Mouse (Mus musculus) liver, embryonic 11.5 days (tissue): ENCODE measurements around the gene Rora. TPM values are rescaled to one million over a fixed set of nuclear protein-coding genes. Genes with fewer than 3 reads are reported as not detected.

ENCODE experiments used
- ATAC-seq: fragments of 200-750 bp; cut with Nextera tagmentation; replicated peaks from 2 replicates; pipeline ENCODE4 v1.8.0; 2017; ENCODE audit warnings: moderate number of reproducible peaks, mild to moderate bottlenecking, moderate TSS enrichment, moderate library complexity; ENCODE audit not compliant: low FRiP score
- DNase-seq: peaks from one replicate; pipeline ENCODE4 v3.0.0-alpha.2; 2017; ENCODE audit warnings: low spot score
- H3K27ac ChIP-seq: fragments of 300-500 bp; sonication (generic); 2 replicates; pipeline ENCODE4 v1.5.1; 2014; ENCODE audit warnings: mild to moderate bottlenecking, low read depth, low read length, control low read depth
- H3K27me3 ChIP-seq: fragments of 300-500 bp; sonication (generic); replicated peaks from 2 replicates; pipeline ENCODE4 v1.6.1; 2014; ENCODE audit warnings: low read length, mixed read lengths; ENCODE audit not compliant: control insufficient read depth, insufficient read depth
- H3K36me3 ChIP-seq: fragments of 300-500 bp; sonication (generic); 2 replicates; pipeline ENCODE4 v1.6.1; 2014; ENCODE audit warnings: mild to moderate bottlenecking, low read length, moderate library complexity, mixed read lengths; ENCODE audit not compliant: control insufficient read depth, insufficient read depth
- H3K4me1 ChIP-seq: fragments of 300-500 bp; sonication (generic); replicated peaks from 2 replicates; pipeline ENCODE4 v1.6.1; 2014; ENCODE audit warnings: low read length, mixed read lengths; ENCODE audit not compliant: control insufficient read depth, insufficient read depth
- H3K4me2 ChIP-seq: fragments of 300-500 bp; sonication (generic); 2 replicates; pipeline ENCODE4 v1.6.1; 2014; ENCODE audit warnings: mild to moderate bottlenecking, control low read depth, moderate library complexity
- H3K4me3 ChIP-seq: fragments of 300-500 bp; sonication (generic); 2 replicates; pipeline ENCODE4 v1.5.1; 2014; ENCODE audit warnings: low read depth, low read length, control low read depth
- H3K9ac ChIP-seq: fragments of 300-500 bp; sonication (generic); 2 replicates; pipeline ENCODE4 v1.6.1; 2014; ENCODE audit warnings: low read depth, low read length, control low read depth
- H3K9me3 ChIP-seq: fragments of 300-500 bp; sonication (generic); 2 replicates; pipeline ENCODE4 v1.6.1; 2016; ENCODE audit warnings: low read length, inconsistent platforms, mixed read lengths; ENCODE audit not compliant: control insufficient read depth
- WGBS: fragments of 180-500 bp; shearing (Covaris S2); extraction: QIAGEN DNeasy Blood & Tissue Kit; methylation state at CpG from one replicate; pipeline ENCODE4 v1.1.7; 2014; 5-methylcytosine and 5-hydroxymethylcytosine counted together
- polyA plus RNA-seq: library from polyadenylated mRNA; unstranded; fragments of >200 nt; fragmentation: Nextera tagmentation; extraction: Ambion mirVana; gene quantifications from 2 replicates; pipeline ENCODE4 v1.2.1, GENCODE M21; 2014

Rora gene
- polyA plus RNA-seq, 1 experiment from 2014 or later: 4.3 TPM

DNA sequence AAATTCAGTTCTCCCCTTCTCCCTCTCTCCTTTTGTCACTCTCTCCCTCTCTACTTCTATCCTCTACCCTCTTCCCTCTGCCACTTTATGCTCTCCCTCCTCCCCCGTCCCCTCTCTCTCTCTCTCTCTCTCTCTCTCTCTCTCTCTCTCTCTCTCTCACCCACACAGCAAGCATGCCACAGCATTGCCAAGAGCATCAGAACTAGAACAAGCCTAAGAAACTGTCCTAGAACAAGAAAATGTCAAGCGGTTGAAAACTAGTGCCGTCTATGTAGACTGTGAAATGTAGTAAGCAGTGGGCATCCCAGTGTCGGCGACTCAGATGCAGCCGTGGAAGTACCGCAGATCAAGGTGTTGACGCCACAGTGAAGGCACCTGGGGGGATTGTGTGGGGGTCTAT lies 596.7 kb downstream of the Rora start:
- no peak overlapping the region for H3K9ac ChIP-seq
- no peaks in the 10 kb centered on the region for H3K9me3 ChIP-seq
- no peaks in the 10 kb centered on the region for H3K27me3 ChIP-seq
- H3K4me1 ChIP-seq: no peaks in the 10 kb centered on the region
- no peaks in the 10 kb centered on the region for H3K36me3 ChIP-seq
- no peak for ATAC-seq
- no peak overlapping the region for H3K4me2 ChIP-seq
- no peak overlapping the region for H3K4me3 ChIP-seq
- 90% methylated on average over 8 of the region's 8 CpGs for WGBS
- H3K27ac ChIP-seq: no peak overlapping the region
- DNase-seq: no peak

DNA sequence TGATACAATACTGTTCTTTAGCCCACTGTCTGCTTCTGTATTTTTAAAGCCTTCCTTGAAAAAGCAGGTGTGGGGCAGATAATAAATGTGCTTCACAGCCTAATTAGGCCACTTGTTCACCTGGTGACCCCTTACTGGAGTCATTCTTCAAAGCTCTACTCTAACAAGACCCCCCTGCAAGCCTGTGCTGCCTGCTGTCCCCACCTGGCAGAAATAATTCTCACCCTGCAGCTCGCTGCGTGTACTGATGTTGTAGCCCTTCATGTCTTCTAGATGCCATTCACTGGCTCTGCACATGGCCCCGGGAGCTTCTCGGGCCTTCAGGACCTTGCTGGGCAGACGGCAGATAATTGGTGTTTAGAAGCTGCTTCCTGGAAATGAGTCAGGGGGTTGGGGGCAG lies 604.9 kb downstream of the Rora start:
- no peak overlapping the region for H3K27ac ChIP-seq
- H3K4me3 ChIP-seq: no peak overlapping the region
- H3K36me3 ChIP-seq: no peaks in the 10 kb centered on the region
- H3K4me1 ChIP-seq: 0 out of 2 replicates have a peak, but pooled peaks cover 4% of the 10 kb centered on the region
- 57% methylated on average over 5 of the region's 5 CpGs for WGBS
- ATAC-seq (no peak), DNase-seq (no peak)
- H3K4me2 ChIP-seq: no peak overlapping the region
- H3K27me3 ChIP-seq: no peaks in the 10 kb centered on the region
- H3K9me3 ChIP-seq: no peaks in the 10 kb centered on the region
- H3K9ac ChIP-seq: no peak overlapping the region

DNA sequence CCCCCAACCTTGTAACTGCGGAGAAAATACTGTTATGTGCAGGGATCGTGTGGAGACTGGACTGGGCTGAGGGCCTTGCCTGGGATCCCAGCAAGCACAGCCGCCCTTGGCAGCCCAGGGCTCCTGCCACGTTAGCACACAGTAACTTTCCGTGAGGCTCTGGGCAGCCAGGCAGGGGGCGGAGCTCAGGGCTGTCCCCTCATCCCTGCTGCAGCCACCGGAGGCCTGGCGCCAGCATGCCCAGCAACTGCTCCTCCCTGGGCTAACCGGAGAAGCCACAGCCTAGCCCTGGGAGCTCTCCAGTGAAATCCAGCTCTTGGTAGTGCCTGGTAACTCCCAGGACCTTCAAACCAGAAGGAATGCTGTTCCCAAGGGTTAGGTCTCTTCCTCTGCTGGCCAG lies 605.8 kb downstream of the Rora start:
- no peaks in the 10 kb centered on the region for H3K27me3 ChIP-seq
- no peak overlapping the region for H3K4me2 ChIP-seq
- H3K36me3 ChIP-seq: no peaks in the 10 kb centered on the region
- DNase-seq (no peak), ATAC-seq (no peak)
- no peak overlapping the region for H3K9ac ChIP-seq
- no peak overlapping the region for H3K27ac ChIP-seq
- H3K4me1 ChIP-seq: 0 out of 2 replicates have a peak, but pooled peaks cover 4% of the 10 kb centered on the region
- WGBS: 26% methylated on average over 9 of the region's 9 CpGs
- no peak overlapping the region for H3K4me3 ChIP-seq
- H3K9me3 ChIP-seq: no peaks in the 10 kb centered on the region

DNA sequence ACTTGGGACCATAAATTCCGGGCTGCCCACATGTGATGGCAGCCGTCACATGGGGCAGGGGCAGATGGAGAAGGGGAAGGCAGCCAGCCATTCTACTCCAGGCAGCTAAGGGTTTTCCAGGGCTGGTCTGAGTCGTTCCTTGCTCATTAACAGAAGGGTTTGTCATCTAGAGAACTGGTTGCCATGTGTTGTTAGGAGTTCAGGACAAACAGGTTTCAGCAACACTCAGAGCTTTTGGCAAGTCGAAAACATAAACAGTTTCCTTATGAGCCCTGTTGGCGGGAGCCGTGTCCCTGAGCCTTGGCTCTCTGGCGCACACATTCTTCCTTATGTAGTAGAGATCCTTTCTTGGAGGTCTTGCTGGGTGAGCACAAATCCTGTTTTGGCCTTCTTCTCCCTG lies 611.6 kb downstream of the Rora start:
- no peak for ATAC-seq
- Histone ChIP-seq H3K27me3 (no peaks in the 10 kb centered on the region), H3K9ac (no peak overlapping the region), H3K36me3 (no peaks in the 10 kb centered on the region), H3K4me1 (no peaks in the 10 kb centered on the region), H3K9me3 (no peaks in the 10 kb centered on the region), H3K27ac (no peak overlapping the region), H3K4me3 (no peak overlapping the region), H3K4me2 (no peak overlapping the region)
- DNase-seq: no peak
- WGBS: 80% methylated on average over 7 of the region's 7 CpGs

DNA sequence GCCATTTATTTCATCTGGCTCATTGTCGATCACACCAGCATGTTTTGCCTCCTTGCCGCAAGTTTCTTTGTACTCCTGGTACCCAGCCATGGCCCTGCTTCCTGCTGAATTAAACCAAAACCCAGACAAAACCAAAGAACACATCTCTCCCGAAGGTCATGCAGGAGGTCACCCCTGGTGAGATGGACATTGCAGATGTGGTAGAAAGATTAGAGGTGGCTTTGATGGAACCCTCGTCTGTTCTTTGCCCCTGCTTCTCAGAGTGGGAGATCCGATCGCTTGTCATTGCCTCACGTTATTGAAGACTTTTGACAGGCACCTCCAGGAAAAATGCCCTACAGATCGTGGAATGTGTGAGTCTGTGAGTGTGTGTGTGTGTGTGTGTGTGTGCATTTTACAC lies 616.8 kb downstream of the Rora start:
- Histone ChIP-seq H3K9ac (no peak overlapping the region), H3K4me3 (no peak overlapping the region), H3K4me1 (no peaks in the 10 kb centered on the region), H3K4me2 (no peak overlapping the region), H3K27me3 (no peaks in the 10 kb centered on the region), H3K27ac (no peak overlapping the region), H3K9me3 (no peaks in the 10 kb centered on the region), H3K36me3 (no peaks in the 10 kb centered on the region)
- DNase-seq: no peak
- no peak for ATAC-seq
- WGBS: 64% methylated on average over 8 of the region's 8 CpGs

DNA sequence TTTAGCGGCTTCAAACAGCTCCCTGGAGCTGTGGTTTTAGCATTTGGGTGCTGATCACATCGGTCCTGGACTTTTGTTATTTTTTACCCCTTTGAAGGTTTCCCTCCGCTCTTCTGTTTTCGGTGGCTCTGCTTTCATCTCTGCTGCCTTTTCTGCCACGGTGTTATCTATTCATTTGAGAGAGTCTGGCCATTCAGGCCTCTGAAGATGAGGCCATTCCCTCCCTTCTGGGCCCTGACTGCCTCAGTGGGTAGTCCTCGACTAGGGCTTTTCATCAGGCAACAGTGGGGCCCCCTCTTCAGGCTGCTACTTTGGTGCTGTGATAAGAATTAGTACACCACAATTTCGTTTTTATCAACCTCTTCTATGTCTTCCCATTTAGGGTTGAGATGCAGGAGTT lies 617.3 kb downstream of the Rora start:
- no peak overlapping the region for H3K9ac ChIP-seq
- no peaks in the 10 kb centered on the region for H3K4me1 ChIP-seq
- H3K27me3 ChIP-seq: no peaks in the 10 kb centered on the region
- DNase-seq: no peak
- no peaks in the 10 kb centered on the region for H3K9me3 ChIP-seq
- no peaks in the 10 kb centered on the region for H3K36me3 ChIP-seq
- no peak for ATAC-seq
- 41% methylated on average over 7 of the region's 7 CpGs for WGBS
- no peak overlapping the region for H3K4me3 ChIP-seq
- H3K4me2 ChIP-seq: no peak overlapping the region
- H3K27ac ChIP-seq: no peak overlapping the region

DNA sequence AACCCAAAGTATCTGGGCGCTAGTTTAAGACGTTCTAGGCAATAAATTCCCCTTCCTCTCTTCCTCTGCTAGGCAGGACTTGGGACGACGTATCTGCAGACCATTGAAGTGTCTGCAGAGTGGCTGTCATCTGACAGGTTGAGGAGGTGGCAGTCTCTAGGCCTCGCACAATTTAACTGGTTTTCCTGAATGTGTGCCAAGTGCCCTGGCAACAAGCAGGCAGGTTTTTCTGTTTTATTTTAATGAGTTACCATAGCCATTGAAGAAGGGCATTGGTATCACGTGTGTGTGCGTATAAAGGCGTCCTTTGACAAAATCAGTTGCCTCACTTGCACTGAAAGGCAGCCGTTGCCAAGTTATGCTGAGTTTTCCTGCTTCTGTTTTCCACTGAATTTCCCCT lies 619.3 kb downstream of the Rora start:
- Histone ChIP-seq H3K27ac (no peak overlapping the region), H3K4me2 (no peak overlapping the region), H3K36me3 (no peaks in the 10 kb centered on the region), H3K9ac (no peak overlapping the region), H3K27me3 (no peaks in the 10 kb centered on the region), H3K4me3 (no peak overlapping the region), H3K4me1 (no peaks in the 10 kb centered on the region), H3K9me3 (no peaks in the 10 kb centered on the region)
- WGBS: 74% methylated on average over 9 of the region's 9 CpGs
- ATAC-seq (no peak), DNase-seq (no peak)

DNA sequence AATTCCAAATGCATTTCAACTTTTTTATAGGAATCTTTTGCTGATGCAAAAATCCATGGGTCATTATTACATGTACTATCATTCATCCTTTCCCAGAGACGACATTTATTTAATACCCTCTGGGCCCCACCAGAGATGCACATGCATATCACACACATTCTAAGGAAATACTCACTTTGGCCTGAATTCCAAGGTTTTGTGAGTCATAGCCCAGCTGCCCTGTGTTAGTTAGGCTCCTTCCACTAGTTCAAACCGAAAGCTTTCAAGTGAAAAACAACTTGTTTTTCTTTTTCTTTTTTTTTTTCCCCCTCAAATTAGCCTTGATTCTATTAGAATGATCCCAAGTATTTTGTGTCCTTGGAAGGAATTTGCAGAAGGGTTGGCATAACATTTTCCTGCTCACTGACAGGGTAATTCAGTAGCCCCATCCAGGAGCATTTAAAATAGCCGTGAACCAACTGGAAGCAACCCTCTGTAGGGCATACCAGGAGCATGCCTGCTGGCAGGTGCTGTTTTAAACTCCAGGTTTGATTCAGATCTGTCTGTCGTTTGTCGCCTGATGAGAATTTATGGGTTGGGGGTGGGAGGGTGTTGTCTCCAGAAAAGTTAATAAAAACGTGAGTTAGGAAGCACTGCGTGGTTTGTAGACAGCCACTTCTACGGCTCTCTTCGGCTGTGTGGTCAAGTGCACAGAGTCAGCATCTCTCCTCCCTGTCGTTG lies 621.3 kb downstream of the Rora start:
- Histone ChIP-seq H3K4me2 (no peak overlapping the region), H3K27me3 (no peaks in the 10 kb centered on the region), H3K4me3 (no peak overlapping the region), H3K9ac (no peak overlapping the region), H3K27ac (no peak overlapping the region), H3K9me3 (no peaks in the 10 kb centered on the region), H3K36me3 (no peaks in the 10 kb centered on the region), H3K4me1 (no peaks in the 10 kb centered on the region)
- no peak for ATAC-seq
- DNase-seq: no peak
- WGBS: 71% methylated on average over 10 of the region's 10 CpGs

DNA sequence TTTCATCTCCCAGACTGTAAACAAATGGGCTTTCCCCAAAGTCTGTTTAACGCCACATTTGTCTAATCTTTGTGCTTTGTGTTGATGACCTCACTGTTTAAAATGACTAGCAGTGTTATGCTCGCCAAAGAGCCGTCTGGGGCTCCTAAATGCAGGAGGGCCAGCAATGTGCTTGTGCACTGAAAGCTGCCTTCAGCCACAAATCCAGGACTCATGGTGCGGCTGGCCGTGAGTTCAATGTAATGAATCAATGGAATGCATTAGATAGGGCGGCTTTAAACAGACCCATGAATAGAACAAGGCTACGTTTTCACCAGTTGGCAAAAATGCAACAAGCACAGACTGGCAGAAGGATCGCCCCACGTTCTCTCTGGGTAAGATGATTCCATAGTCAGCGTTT lies 623.7 kb downstream of the Rora start:
- Histone ChIP-seq H3K27me3 (no peaks in the 10 kb centered on the region), H3K9ac (no peak overlapping the region), H3K4me2 (no peak overlapping the region), H3K36me3 (no peaks in the 10 kb centered on the region), H3K4me1 (no peaks in the 10 kb centered on the region), H3K9me3 (no peaks in the 10 kb centered on the region), H3K27ac (no peak overlapping the region), H3K4me3 (no peak overlapping the region)
- DNase-seq: no peak
- no peak for ATAC-seq
- 69% methylated on average over 10 of the region's 10 CpGs for WGBS
